Mouse (Mus musculus) CH12.LX (cell line): ENCODE measurements around the gene Flywch2. TPM values are rescaled to one million over a fixed set of nuclear protein-coding genes. Genes with fewer than 3 reads are reported as not detected.
A peak's percentile ranks its signal among the peaks of the same experiment; 100 is the strongest.

Experiments used
- DNase-seq: peaks from one replicate; pipeline ENCODE4 v3.0.0-alpha.2; 2013; ENCODE audit errors: extremely low read depth
- H3K27ac ChIP-seq: 2 replicates; pipeline ENCODE4 v1.5.1; 2012; ENCODE audit warnings: low read depth, mild to moderate bottlenecking, control low read depth, moderate library complexity; ENCODE audit not compliant: insufficient read depth
- H3K27me3 ChIP-seq: replicated peaks from 2 replicates; pipeline ENCODE3; 2012; ENCODE audit warnings: inconsistent platforms
- H3K36me3 ChIP-seq, 2 experiments: replicated peaks in 1 of 2; 2 replicates each; pipeline versions ENCODE3 to v1.6.1; 2012; ENCODE audit warnings: inconsistent platforms in 1 of 2, low read length in 1 of 2, mild to moderate bottlenecking in 1 of 2, mixed read lengths in 1 of 2, moderate library complexity in 1 of 2; ENCODE audit not compliant: control insufficient read depth in 1 of 2, insufficient read depth in 1 of 2
- H3K4me1 ChIP-seq, 2 experiments: 2 replicates each; pipeline ENCODE4 v1.6.1; 2012; ENCODE audit warnings: inconsistent platforms in 1 of 2, moderate library complexity in 1 of 2; ENCODE audit not compliant: insufficient read depth in 2 of 2, control insufficient read depth in 1 of 2
- H3K4me2 ChIP-seq: 2 replicates; pipeline ENCODE4 v1.6.1; 2012; ENCODE audit warnings: low read depth, mild to moderate bottlenecking, control low read depth; ENCODE audit not compliant: poor library complexity, insufficient read depth, severe bottlenecking
- H3K4me3 ChIP-seq, 3 experiments: fragments of 150-350 bp in 1 of 3; sonication (generic) in 1 of 3; replicated peaks in 1 of 3; 2 replicates each; pipeline versions ENCODE3 to v1.5.1; 2011 to 2012; ENCODE audit warnings: low read depth in 2 of 3, low read length in 2 of 3, mild to moderate bottlenecking in 2 of 3, moderate library complexity in 2 of 3, control low read depth in 1 of 3, improper control_type of control experiment in 1 of 3, inconsistent platforms in 1 of 3, mixed read lengths in 1 of 3; ENCODE audit not compliant: poor library complexity in 1 of 3
- H3K79me2 ChIP-seq: replicated peaks from 2 replicates; pipeline ENCODE4 v1.6.1; 2012; ENCODE audit warnings: mild to moderate bottlenecking, moderate library complexity; ENCODE audit not compliant: control insufficient read depth, poor library complexity, insufficient read depth, severe bottlenecking; ENCODE audit errors: extremely low read depth
- H3K9ac ChIP-seq: 2 replicates; pipeline ENCODE4 v1.6.1; 2012; ENCODE audit warnings: low read depth, mild to moderate bottlenecking, control low read depth, moderate library complexity; ENCODE audit not compliant: insufficient read depth
- H3K9me3 ChIP-seq: replicated peaks from 2 replicates; pipeline ENCODE3; 2012; ENCODE audit warnings: low read length, inconsistent platforms, mixed read lengths
- BHLHE40 ChIP-seq: IDR thresholded peaks from 2 replicates; pipeline ENCODE4 v1.6.1; 2011; ENCODE audit warnings: mild to moderate bottlenecking, low read depth, low read length, improper control_type of control experiment
- CHD1 ChIP-seq: IDR thresholded peaks from 2 replicates; pipeline ENCODE4 v1.6.1; 2012; ENCODE audit warnings: low read depth, low read length, improper control_type of control experiment, inconsistent platforms
- CHD2 ChIP-seq: IDR thresholded peaks from 2 replicates; pipeline ENCODE4 v1.6.1; 2011; ENCODE audit warnings: low read length, improper control_type of control experiment
- ELF1 ChIP-seq: IDR thresholded peaks from 2 replicates; pipeline ENCODE4 v1.6.1; 2014; ENCODE audit warnings: low read depth, mild to moderate bottlenecking, inconsistent platforms, low read length, improper control_type of control experiment
- EP300 ChIP-seq: IDR thresholded peaks from 2 replicates; pipeline ENCODE4 v1.6.1; 2011; ENCODE audit warnings: low read length, improper control_type of control experiment
- ETS1 ChIP-seq: conservative IDR thresholded peaks from 2 replicates; pipeline ENCODE4 v1.6.1; 2012; ENCODE audit warnings: low read depth, mild to moderate bottlenecking, inconsistent platforms, low read length, improper control_type of control experiment, moderate library complexity
- HCFC1 ChIP-seq: IDR thresholded peaks from 2 replicates; pipeline ENCODE4 v1.6.1; 2012; ENCODE audit warnings: low read depth, mild to moderate bottlenecking, inconsistent platforms, low read length, improper control_type of control experiment
- IRF4 ChIP-seq: IDR thresholded peaks from 2 replicates; pipeline ENCODE4 v1.6.1; 2014; ENCODE audit warnings: low read depth, mild to moderate bottlenecking, inconsistent platforms, low read length, improper control_type of control experiment
- JUN ChIP-seq: IDR thresholded peaks from 2 replicates; pipeline ENCODE4 v1.6.1; 2011; ENCODE audit warnings: low read depth, mild to moderate bottlenecking, low read length, improper control_type of control experiment, moderate library complexity; ENCODE audit not compliant: insufficient read depth
- MAFK ChIP-seq: IDR thresholded peaks from 2 replicates; pipeline ENCODE4 v1.6.1; 2011; ENCODE audit warnings: low read length, improper control_type of control experiment; ENCODE audit not compliant: insufficient replicate concordance
- MAX ChIP-seq: IDR thresholded peaks from 2 replicates; pipeline ENCODE4 v1.6.1; 2011; ENCODE audit warnings: low read length, improper control_type of control experiment
- MAZ ChIP-seq: IDR thresholded peaks from 2 replicates; pipeline ENCODE4 v1.6.1; 2012; ENCODE audit warnings: low read depth, mild to moderate bottlenecking, inconsistent platforms, low read length, improper control_type of control experiment, moderate library complexity
- MYC ChIP-seq: IDR thresholded peaks from 2 replicates; pipeline ENCODE4 v1.6.1; 2011; ENCODE audit warnings: low read depth, mild to moderate bottlenecking, improper control_type of control experiment, low read length
- NELFE ChIP-seq: IDR thresholded peaks from 2 replicates; pipeline ENCODE4 v1.6.1; 2011; ENCODE audit warnings: low read depth, low read length, improper control_type of control experiment
- NRF1 ChIP-seq: IDR thresholded peaks from 2 replicates; pipeline ENCODE4 v1.6.1; 2014; ENCODE audit warnings: low read depth, mild to moderate bottlenecking, inconsistent platforms, low read length, improper control_type of control experiment, moderate library complexity
- POLR2A ChIP-seq: IDR thresholded peaks from 2 replicates; pipeline ENCODE4 v1.6.1; 2011; ENCODE audit warnings: low read depth, mild to moderate bottlenecking, improper control_type of control experiment, low read length
- POLR2AphosphoS2 ChIP-seq: IDR thresholded peaks from 2 replicates; pipeline ENCODE4 v1.6.1; 2011; ENCODE audit warnings: low read depth, low read length, improper control_type of control experiment
- RAD21 ChIP-seq: IDR thresholded peaks from 2 replicates; pipeline ENCODE4 v1.6.1; 2011; ENCODE audit warnings: low read depth, mild to moderate bottlenecking, low read length, improper control_type of control experiment, moderate library complexity
- RCOR1 ChIP-seq: conservative IDR thresholded peaks from 2 replicates; pipeline ENCODE4 v1.6.1; 2012; ENCODE audit warnings: low read depth, mild to moderate bottlenecking, inconsistent platforms, low read length, improper control_type of control experiment
- SIN3A ChIP-seq: IDR thresholded peaks from 2 replicates; pipeline ENCODE4 v1.6.1; 2012; ENCODE audit warnings: low read length, improper control_type of control experiment, inconsistent platforms
- SMC3 ChIP-seq: IDR thresholded peaks from 2 replicates; pipeline ENCODE4 v1.6.1; 2011; ENCODE audit warnings: low read depth, low read length, improper control_type of control experiment
- TCF12 ChIP-seq: IDR thresholded peaks from 2 replicates; pipeline ENCODE4 v1.6.1; 2014; ENCODE audit warnings: low read depth, mild to moderate bottlenecking, inconsistent platforms, low read length, improper control_type of control experiment
- UBTF ChIP-seq: IDR thresholded peaks from 2 replicates; pipeline ENCODE4 v1.6.1; 2012; ENCODE audit warnings: low read depth, mild to moderate bottlenecking, inconsistent platforms, low read length, improper control_type of control experiment, moderate library complexity
- USF1 ChIP-seq: IDR thresholded peaks from 2 replicates; pipeline ENCODE4 v1.6.1; 2014; ENCODE audit warnings: low read depth, mild to moderate bottlenecking, inconsistent platforms, low read length, improper control_type of control experiment
- USF2 ChIP-seq: conservative IDR thresholded peaks from 2 replicates; pipeline ENCODE4 v1.6.1; 2011; ENCODE audit warnings: low read depth, low read length, improper control_type of control experiment
- ZC3H11A ChIP-seq: IDR thresholded peaks from 2 replicates; pipeline ENCODE4 v1.6.1; 2012; ENCODE audit warnings: low read depth, mild to moderate bottlenecking, inconsistent platforms, low read length, improper control_type of control experiment
- ZKSCAN1 ChIP-seq: IDR thresholded peaks from 2 replicates; pipeline ENCODE4 v1.6.1; 2012; ENCODE audit warnings: low read depth, inconsistent platforms, low read length, improper control_type of control experiment, borderline replicate concordance
- ZMIZ1 ChIP-seq: IDR thresholded peaks from 2 replicates; pipeline ENCODE4 v1.6.1; 2012; ENCODE audit warnings: low read depth, mild to moderate bottlenecking, inconsistent platforms, low read length, improper control_type of control experiment
- ZNF384 ChIP-seq: IDR thresholded peaks from 2 replicates; pipeline ENCODE4 v1.6.1; 2012; ENCODE audit warnings: low read depth, low read length, improper control_type of control experiment, inconsistent platforms
- dilution Hi-C: fragments of 300-500 bp; cut with MboI; formaldehyde crosslinking; loops from 2 replicates; pipeline ENCODE4 v1.14.3; 2020; ENCODE audit warnings: low sequenced_read_pairs; ENCODE audit not compliant: extremely low pct_unique_long_range_greater_than_20kb, extremely low pct_ligation_motif_present
- in situ Hi-C: fragments of 300-500 bp; cut with MboI; formaldehyde crosslinking; loops from 3 replicates; pipeline ENCODE4 v1.14.3; 2019; ENCODE audit warnings: low sequenced_read_pairs, low pct_ligation_motif_present, low pct_unique_long_range_greater_than_20kb, mixed read lengths
- polyA plus RNA-seq: library from polyadenylated mRNA; unstranded; fragments of >175 nt; gene quantifications from 2 replicates; pipeline ENCODE4 v1.2.1, GENCODE M21; 2012; ENCODE audit warnings: low read depth; ENCODE audit not compliant: insufficient read length
- total RNA-seq, 2 experiments: library from RNA; depleted of rRNA; stranded (reverse); fragments of 300-350 nt in 1 of 2; fragments of >200 nt in 1 of 2; gene quantifications; 2 replicates each; pipeline ENCODE4 v1.2.3; 2012 to 2014

Flywch2 gene
- total and polyA plus RNA-seq, 3 experiments = not detected

- no peak for TF ChIP-seq USF2
- no peak for TF ChIP-seq ELF1
- no peak for TF ChIP-seq POLR2AphosphoS2
- no peak for TF ChIP-seq ZKSCAN1
- no peak for TF ChIP-seq ZMIZ1
- TF ChIP-seq BHLHE40 = no peak
- TF ChIP-seq USF1 = no peak
- TF ChIP-seq JUN = no peak
- TF ChIP-seq RAD21 = peak; percentile 74
- no peak for TF ChIP-seq TCF12
- peak; percentile 83; the same call in 1 of the 2 replicates for TF ChIP-seq MAZ
- no peak for TF ChIP-seq NELFE
- TF ChIP-seq ZNF384 = no peak
- 0 out of 2 replicates have a peak, but pooled peaks have one; percentile 18 for TF ChIP-seq POLR2A
- TF ChIP-seq CHD1 = no peak
- no peak for TF ChIP-seq ZC3H11A
- peak; percentile 43 for TF ChIP-seq SMC3
- TF ChIP-seq ETS1 = no peak
Observed at GRCm38 (mm10) chr17:23748631-23749391, 37.1 kb downstream of the Flywch2 start (continued).

GRCm38 (mm10) chr17:23748026-23748425, 37.9 kb downstream of the Flywch2 start:
- in situ Hi-C loops = no loop called here
- peak overlapping the region; percentile 72 for H3K4me2 ChIP-seq
- dilution Hi-C loops = no loop called here
- H3K4me3 ChIP-seq = no peak overlapping the region
- H3K27me3 ChIP-seq = peaks cover 30% of the 10 kb centered on the region
- H3K9ac ChIP-seq = no peak overlapping the region
- peak; percentile 64 for DNase-seq
- no peaks in the 10 kb centered on the region for H3K79me2 ChIP-seq
- H3K4me1 ChIP-seq = peaks cover 32 to 55% of the 10 kb centered on the region in 2 experiments
- peaks cover 15 to 26% of the 10 kb centered on the region in 2 experiments for H3K36me3 ChIP-seq
- TF ChIP-seq SIN3A = peak; percentile 50; the same call in 1 of the 2 replicates
- TF ChIP-seq HCFC1 = peak; percentile 22; the same call in 1 of the 2 replicates
- peak; percentile 70 for TF ChIP-seq IRF4
- no peak for TF ChIP-seq NELFE
- TF ChIP-seq EP300 = peak; percentile 60; the same call in 1 of the 2 replicates
- peak; percentile 95 for TF ChIP-seq MAX
- TF ChIP-seq USF2 = 0 out of 2 replicates have a peak, but pooled peaks have one; percentile 23
- no peak for TF ChIP-seq SMC3
- TF ChIP-seq POLR2AphosphoS2 = no peak
- TF ChIP-seq BHLHE40 = peak; percentile 98
- peak; percentile 66 for TF ChIP-seq ETS1
- peak; percentile 82 for TF ChIP-seq MAFK
- peak; percentile 86 for TF ChIP-seq CHD2
- TF ChIP-seq UBTF = no peak
- 0 out of 2 replicates have a peak, but pooled peaks have one; percentile 52 for TF ChIP-seq ELF1
- no peak for TF ChIP-seq NRF1
- TF ChIP-seq MYC = peak; percentile 95
- peak; percentile 45; the same call in 1 of the 2 replicates for TF ChIP-seq RCOR1
- TF ChIP-seq USF1 = peak; percentile 31
- no peak overlapping the region for H3K27ac ChIP-seq
- no peaks in the 10 kb centered on the region for H3K9me3 ChIP-seq
